Mouse (Mus musculus): ENCODE measurements at regions not wholly inside any gene's neighbourhood (a gene's known extent, or its start where the extent isn't known, plus 50 kb on each side); places are given as distances from the start of the nearest gene placed in this dataset.

DNA sequence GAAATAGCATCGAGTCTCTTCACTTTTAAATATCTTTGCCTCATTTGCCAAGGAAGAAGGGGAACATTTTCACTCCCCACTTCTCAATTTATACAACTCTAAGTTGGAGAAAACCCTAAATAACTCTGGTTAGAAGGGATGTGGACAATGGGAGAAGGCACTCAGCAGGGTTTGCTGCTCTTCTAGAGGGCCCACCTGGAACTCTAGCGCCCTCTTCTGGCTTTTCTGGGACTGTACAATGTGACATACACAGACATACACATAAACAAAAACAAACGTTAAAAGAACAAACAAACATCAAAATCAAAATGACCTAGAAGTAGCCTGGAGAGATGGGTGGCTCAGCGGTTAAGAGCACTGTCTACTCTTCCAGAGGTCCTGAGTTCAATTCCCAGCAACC lies 103.0 kb downstream of the Tpra1 start:
- in situ Hi-C loops (cut with MboI, MseI): no loop called here

DNA sequence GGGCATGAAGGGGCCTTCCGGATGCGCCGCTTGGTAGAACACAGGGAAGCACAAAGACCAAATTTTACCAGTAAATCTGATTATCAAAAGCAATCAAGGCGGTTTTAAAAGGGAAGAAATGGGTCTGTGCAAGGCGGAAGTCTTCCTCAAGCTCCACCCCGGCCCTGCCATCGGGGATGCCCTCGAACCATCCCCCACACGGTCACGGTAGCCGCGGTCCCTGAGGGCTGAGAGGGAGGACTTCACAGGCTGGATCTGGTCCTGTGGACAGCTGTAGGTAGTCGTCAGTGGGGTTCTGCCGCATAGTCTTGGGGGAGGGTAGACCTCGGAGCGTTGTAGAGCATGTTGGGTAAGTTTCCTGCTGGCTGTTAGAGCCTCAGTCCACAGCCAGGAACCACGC lies 104.9 kb downstream of the Tpra1 start:
- in situ Hi-C loops (cut with MboI, MseI): no loop called here

DNA sequence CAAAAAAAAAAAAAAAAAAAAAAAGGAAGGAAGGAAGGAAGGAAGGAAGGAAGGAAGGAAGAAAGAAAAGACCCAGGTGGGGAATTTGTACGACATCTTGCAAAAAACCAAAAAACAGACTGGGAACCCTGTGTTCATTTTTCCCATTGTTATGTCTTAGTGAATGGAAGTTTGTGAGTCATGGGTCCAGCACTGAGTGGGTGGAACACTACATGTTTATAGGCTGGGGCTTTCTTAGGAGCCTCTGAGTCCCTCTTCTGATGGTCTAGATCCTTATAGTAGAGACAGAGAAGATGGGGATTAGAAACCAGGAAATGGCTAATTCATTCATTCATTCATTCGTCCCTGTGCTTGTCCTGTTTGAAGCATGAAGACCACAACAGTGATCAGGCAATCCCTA lies 105.5 kb downstream of the Tpra1 start:
- in situ Hi-C loops (cut with MboI, MseI): no loop called here

DNA sequence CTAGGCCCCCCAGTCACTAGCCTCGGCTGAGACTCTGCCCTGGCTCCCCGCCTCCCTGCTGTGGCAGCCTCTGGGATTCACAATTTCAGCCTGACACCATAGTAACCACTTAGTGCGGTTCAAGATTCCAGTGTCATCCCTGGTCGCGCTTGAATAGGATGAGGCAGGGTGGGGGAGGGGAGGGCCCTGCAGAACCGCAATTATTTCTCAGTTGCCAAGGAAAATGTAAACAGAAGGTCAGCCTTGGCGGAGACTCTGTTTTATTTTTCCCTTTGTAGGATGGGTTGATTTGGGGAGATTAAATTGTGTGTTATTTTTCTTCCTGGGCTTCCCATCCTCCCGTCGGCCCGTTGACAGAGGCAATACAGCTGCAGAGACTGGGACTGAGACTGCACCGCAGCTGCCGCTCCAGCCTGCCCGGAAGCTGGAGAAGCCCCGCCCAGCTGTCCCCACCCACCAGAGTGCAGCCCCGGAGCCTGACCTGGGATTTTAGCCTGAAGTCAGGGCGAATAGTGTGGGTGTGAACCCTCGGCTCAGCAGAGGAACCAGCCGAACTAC lies 106.6 kb downstream of the Tpra1 start:
- in situ Hi-C loops (cut with MboI, MseI): no loop called here

DNA sequence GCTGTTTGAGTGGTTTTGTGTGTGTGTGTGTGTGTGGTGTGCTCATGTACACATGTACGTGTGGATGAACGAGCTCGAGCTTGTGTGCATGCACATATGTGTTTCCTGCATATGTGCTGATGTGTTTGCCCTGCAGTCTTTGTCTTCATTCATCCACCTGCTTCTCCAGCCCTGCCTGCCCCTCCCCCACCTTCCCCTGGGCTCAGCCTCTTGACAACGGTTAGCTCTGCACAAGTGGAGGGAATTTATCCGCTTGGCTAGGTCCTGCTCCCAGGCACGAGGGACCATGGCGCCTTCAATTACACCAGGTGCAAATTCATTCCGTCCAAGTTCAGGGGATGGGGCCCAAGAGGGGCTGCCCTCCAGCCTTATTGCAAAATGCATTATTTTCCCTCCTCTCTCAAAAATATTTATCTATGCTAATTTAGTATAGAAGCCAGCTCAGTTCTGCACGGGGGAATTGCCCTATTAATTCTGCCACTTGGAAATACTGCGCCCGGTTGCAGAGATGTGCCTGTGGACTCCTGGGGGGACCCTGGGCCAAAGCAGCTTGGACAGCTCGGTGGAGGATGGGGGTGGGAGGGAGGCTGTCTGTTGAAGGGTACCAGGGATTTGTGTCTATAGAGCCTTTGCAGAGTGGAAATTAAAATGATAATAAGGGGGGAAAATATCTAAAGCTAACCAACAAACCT lies 111.1 kb downstream of the Tpra1 start:
- in situ Hi-C loops (cut with MboI, MseI): no loop called here

DNA sequence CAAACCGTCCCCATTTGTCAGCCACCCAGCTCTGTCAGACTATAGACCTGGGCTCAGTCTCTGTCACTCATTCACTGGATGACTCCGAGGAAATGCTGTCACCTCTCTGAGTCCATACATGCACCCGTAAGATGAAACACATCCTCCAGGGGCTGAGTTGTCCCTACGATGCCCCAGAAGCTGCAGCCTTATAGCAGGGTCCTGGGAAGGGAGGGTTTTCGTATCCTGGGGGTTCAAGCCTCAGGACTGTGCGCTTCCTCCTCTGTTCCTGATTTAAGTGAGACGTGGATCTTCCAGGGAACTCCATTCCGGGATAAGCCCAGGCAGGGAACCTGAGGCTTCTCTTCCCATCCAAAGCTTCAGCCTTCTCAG lies 111.6 kb downstream of the Tpra1 start:
- in situ Hi-C loops (cut with MboI, MseI): no loop called here

DNA sequence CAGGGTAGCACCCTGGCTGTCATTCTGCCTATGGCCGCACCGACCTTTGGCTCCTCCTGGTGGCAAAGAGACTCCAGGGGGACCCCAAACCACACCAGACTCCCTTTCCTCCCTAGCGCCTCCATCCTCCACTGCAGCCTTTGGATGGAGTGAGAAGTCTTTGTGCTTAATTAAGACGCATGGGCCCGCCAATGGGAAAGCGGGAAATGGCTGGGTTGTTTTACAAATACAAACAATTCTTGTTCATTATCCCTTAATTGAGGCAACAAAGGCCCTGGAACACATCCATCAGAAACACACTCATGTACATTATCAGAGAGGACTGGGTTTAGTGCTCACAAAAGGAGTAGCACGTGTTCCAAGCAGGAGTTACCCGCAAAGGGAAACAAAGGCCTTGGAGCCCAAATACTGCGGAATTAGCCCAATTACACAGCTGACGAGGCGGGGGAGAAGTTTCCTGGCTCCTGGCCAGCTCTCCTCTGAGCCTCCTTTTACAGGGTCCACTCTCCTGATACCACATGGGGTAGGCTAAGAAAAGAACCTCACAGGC lies 122.1 kb downstream of the Tpra1 start:
- in situ Hi-C loops (cut with MboI, MseI): loop anchor here (5.0 kb wide), 1 partner anchor 92 kb away; no protein-coding TSS in a partner anchor

DNA sequence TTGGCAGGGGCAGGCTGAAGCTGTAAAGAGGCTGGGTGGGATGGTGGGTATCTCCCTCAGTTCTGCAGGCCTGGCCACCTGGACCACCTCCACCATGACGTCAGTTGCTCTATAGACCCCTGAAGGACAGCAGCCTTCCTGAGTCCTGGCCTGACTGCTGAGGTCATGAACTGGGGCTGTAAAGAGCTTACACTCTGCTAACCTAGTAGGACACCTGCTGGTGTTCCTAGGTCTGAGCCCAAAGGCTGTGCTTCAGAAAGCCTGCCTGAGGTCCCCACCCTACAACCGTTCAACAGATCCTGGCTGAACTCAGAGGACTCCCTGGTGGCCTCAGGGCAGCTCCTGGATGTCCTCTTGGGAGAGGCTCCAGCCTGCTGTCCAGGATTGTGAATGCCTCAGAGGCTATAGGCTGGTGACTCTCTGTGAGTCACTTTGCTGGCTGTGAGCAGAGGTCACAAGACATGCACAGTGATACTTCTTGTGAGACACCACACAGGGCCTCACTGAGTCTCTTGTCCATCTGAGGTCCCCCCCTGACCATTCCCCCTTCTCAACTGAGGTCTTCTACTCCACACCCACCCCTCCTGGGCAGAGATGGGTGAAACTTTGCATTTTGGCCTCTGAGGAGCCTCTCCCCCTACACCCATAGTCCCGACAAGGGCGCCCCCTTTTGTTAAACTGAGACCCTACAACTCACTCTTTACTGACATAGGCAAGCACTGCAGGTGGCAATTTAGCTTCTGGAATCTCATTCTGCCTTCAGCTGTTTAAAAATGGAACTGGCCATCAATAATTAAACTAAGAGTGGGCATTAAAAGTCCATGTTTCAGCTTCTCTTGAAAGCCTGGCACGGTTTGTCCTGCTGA lies 131.6 kb downstream of the Tpra1 start:
- in situ Hi-C loops (cut with MboI, MseI): no loop called here

DNA sequence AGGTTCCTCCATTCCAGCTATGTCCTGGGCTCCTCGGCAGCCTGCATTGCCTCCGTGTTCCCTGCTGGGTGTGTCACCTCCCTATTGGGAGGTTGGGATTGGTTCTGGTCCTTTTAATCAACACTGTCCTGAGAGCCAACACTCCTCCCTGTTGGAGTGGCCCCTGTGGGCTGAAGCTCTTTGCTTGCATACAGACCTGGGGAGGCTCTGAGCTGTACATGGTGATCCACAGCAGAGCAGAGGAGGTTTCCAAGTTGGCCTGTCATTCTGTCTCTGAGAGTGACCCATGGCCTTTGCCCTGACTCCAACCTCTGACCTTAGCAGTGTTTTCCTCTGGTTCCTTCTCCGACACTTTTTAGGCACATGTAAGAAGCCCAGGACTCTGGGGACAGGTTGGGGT lies 132.4 kb downstream of the Tpra1 start:
- in situ Hi-C loops (cut with MboI, MseI): no loop called here

DNA sequence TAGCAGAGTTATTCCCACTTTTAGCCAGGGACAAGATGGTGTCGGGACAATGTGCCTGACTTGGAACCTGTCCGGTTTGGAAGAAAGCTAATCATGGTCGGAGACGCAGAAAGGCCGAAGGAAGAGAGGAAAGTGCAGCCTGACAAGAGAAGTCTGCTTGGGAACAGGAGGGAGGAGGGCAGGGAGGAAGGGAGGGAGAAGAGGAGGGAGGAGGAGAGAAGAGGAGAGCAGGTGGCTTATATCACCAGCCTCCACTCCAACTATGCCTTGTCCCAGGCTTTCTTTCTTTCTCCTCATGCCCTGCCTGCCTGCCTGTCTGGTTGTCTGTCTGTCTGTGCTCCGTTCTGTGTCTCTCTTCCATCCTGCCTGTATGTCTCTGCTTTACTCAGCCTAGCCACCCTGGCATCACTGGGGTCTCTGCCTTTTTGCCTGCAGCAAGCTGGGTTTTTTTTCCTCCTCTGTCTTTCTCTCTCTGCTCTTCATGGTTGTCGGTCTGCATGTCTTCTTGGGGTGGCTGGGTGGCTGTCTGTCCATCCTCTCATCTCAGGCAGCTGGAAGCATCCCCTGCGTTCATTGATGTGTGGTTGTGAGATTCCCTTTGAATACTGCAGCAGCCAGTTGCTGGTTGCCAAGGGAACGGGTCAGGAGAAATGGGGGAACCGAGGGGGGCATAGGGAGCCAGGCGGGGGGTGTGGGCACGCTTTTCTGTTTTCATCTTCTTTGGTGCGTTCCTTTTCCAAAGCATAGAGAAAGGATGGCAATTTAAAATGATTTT lies 133.2 kb downstream of the Tpra1 start:
- in situ Hi-C loops (cut with MboI, MseI): no loop called here

DNA sequence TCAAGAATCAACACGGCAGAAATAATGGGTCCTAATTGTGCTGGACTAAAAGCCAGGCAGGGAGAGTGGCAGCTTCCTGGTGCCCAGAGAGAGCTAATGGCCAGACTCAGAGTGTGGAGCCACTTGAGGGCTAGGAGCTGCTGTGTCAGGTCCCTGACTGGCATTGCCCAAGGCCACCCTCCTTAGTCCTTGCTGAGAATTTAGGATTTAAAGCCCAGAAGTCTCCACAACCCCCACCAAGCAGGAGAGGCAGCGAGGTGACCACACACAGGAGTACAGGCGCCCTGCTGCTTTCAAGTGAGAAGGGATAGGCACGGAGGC lies 133.7 kb downstream of the Tpra1 start:
- in situ Hi-C loops (cut with MboI, MseI): no loop called here

DNA sequence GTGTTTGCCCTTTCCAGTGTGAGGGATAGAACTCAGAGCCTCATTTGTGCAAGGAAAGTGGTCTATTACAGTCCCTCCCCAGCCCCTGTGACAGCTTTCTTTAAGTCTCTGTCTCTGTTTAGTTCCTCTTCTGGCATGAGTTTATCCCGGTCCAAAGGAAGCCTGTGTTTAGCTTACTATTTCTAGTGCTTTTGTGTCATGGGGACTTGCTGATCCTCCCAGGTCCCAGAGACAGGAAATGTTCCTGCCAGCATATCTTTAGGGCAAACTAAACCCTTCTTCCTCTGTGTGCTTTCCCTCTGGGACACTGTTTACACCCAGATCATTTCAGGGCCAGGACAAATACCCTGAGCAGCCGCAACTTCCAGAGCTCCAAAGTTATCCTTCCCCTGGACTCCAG lies 135.3 kb downstream of the Tpra1 start:
- in situ Hi-C loops (cut with MboI, MseI): no loop called here

DNA sequence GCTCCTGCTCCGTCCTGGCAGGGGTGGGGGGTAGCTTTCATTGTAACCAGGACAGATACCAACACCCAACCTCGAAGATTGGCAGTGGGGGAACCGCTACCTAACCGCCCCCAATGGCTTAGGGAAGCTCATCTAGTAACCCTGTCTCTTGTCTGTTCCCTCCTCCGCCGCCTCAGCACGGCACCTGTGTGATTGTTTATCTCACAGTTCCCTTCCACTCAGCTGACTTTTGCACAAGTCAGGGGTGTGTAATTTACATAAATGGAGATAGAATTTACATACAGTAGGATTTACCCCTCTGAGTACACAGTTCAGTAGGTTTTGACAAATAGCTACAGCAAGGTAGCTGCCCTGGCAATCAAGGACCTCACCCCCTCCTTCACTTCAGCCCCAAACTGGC lies 135.8 kb downstream of the Tpra1 start:
- in situ Hi-C loops (cut with MboI, MseI): no loop called here

DNA sequence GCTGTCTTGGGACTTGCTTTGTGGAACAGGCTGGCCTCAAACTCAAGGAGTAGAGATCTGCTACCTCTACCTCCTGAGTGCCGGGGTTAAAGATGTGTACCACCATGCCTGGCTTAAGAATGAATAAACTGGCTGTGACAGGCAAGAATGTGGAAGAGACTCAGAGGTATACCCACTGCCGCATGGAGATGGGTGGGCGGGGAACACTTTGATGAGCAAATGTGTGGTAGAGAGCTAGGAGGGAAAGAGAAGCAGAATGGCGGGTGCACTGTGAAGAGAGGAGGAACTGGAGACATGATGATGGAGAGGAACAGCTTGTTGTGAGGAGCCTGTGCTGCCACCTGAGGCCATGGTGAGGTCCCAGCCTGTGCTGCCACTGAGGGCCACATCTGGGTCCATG lies 138.9 kb downstream of the Tpra1 start:
- in situ Hi-C loops (cut with MboI, MseI): no loop called here

DNA sequence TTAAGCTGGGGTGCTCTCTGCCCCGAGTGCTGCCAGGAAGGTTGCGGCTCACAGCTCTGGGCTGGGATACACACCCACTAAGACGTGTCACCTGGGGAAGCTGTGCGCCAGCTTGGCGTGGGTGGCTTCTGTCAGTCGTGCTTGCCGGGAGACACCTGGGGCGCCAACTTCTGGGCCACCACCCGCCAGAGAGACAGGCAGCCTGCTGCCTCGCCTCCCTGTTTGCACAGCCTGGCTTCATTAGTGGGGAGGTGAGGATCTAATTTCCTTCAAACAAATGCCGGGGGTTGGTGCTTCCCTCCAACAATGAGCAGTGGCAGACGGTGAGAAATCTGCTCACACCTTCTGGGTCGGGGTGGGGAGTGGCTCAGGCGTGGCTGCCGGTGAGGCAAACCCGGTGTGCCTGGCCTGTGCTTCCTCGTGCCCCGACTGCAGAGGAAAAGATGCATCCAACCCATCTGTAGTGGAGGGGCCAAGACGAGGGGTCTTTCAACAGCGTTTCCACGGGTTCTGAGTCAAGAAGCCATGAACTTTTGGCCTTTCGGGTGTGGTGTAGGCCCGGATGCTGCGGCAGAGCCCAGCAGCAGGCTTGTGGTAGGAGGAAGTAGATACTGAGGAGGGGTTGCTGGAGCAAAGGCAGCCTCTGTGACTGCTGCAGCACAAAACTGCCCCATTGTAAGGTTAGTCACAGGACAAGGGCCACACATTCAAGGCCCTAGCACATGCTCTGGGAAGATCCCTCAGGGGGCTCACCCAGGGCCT lies 140.6 kb downstream of the Tpra1 start:
- in situ Hi-C loops (cut with MboI, MseI): no loop called here

DNA sequence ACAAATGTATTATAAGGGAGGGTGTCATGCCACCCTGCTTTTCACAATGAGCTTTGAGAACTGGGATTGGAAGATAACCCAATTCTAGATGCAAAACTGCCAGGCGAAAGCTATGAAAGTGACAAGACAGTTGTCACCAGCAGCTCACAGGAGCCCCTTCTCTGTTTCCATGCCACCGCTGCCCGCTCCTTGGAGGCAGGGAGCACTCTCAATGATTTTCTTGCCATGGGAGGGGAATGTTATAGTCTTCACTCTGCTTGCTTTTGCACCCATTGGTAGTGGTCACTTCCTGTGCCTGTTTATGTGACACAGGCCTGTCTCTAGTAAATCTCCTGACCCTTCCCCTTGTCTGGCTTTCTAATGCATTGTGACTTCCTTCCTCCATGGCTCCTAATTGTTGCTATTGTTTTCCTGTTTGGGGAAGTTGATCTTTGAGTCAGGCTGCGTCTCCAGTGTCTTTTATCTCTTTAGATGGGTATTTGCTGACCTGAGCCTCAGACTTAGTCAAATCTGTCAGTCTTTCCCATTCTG lies 143.4 kb downstream of the Tpra1 start:
- in situ Hi-C loops (cut with MboI, MseI): no loop called here

DNA sequence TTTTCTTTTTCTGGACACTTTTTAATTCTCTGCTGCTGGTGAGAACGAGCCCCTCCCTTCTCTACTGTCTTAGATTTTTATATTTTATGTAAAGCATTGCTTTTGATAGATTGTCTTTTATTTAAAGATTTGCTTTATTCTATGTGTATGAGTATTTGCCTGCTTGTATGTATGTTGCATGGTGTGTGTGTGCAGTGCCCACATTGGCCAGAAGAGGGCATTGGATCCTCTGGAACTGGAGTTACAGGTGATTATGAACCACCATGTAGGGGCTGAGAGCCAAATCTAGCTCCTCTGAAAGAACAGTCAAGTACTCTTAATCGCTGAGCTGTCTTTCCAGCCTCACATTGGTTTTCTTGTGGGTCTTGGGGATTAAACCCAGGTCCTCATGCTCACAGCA lies 144.4 kb downstream of the Tpra1 start:
- in situ Hi-C loops (cut with MboI, MseI): no loop called here

DNA sequence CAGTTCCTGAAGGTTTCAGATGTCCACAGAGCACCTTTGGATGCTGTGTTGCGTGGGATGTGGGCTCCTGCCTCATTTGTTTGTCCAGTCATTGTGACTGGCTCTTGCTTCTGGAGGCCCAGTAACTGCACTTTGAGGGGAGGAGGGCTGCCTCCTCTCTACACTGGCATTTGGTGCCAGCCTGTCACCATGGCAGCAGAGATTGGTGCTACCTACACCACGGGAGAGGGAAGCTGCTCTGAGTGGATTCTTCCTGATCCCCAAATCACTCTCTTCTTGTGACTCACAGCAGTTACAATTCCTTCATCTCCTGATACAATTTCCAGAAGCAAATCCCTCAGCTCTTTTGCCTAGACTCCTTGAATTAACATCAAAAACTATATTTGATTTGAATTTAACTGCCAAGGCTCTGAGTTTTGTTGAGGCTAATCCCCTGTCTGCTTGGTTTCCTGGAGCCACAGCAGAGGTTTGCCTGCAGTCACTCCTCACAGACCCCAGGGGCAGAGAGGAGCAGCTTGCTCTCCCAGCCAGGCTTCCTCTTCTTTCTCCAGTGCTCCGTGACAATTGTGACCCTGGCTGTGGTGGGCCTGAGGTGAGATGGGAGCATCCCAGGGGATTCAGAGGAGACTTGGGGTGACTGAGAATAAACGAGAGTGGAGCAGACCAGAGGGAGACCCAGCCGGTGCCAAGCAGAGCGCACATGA lies 145.7 kb downstream of the Tpra1 start:
- in situ Hi-C loops (cut with MboI, MseI): no loop called here

DNA sequence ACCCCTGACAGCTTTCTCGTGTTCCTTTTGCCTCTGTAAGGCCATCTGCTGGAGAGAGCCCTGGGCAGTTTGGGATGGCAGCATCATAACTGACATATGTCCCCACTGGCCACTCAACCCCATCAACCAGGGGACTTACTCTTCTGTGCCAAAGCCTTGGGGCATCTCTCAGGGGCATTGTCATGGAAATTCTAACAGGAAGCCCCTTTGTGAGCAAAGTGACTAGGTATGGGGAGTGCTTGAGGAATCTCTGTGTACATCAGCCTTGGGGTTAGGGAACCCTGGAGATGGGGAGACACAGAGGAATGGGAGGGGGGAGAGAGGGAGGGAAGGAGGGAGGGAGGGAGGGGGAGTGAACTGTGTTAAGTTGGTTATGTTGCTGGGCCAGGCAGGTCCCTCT lies 147.2 kb downstream of the Tpra1 start:
- in situ Hi-C loops (cut with MboI, MseI): no loop called here

DNA sequence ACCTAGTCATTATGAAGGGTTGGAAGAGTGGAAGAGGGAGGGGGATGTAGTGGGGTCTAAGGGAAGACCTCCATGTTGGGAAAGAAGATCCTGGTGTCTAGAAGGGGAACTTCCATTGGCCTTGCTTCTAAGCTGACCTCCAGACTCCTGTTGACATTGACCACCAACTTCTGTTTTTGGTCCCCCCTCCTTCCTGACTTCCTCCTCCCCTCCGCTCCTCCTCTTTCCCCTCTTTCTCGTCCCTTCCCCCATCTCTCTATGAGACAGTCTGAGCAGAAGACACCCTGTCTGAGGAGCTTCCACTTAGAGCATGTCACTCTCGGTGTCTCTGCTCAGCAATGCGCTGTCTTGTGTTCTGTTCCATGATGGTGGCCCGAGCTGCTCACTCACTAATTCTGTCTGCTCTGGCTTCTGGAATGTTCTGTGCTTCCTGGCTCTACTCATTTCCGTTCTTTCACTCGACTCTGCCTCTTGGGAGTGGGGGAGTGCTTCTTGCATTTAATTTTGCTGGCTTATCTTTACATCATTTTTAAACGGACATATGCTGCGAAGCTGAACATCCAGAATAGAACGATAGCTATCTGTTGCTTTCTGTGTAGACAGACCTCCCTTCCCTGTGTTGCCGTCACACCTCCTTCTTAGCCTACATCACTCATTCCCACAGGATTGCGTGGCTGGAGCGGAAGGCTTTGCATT lies 148.7 kb downstream of the Tpra1 start:
- in situ Hi-C loops (cut with MboI, MseI): no loop called here

Data from regulatory T cell (primary cell).